Comparison of ENCODE assay signal across 8 mouse cellular contexts in genomic region chr2:57122986-57123980, GRCm38 (mm10). TPM values are rescaled to one million over a fixed set of nuclear protein-coding genes. Genes with fewer than 3 reads are reported as not detected.
DNase-seq lines count a peak whose midpoint lies in the region; ATAC-seq and TF ChIP-seq lines count a peak whose summit lies in the region.

No protein-coding gene starts in this region.

- peak overlapping the region; percentile 93 for H3K27ac ChIP-seq in heart, embryonic 15.5 days
- no peak overlapping the region for H3K27ac ChIP-seq in macrophage

- peak; percentile 60; the same call in 1 of the 2 replicates for ATAC-seq in erythroblast, adult 5-6 weeks (replicated peaks; ENCODE audit: low FRiP score, poor library complexity, severe bottlenecking)
- peak; percentile 83 for ATAC-seq in heart, embryonic 15.5 days (replicated peaks; ENCODE audit: insufficient number of reproducible peaks, insufficient read depth, low FRiP score, low read depth)

- H3K9me3 ChIP-seq in E14TG2a.4 (ENCODE audit: low read length): no peaks in the 10 kb centered on the region
- no peaks in the 10 kb centered on the region for H3K9me3 ChIP-seq in heart, embryonic 15.5 days (replicated peaks)

- H3K36me3 ChIP-seq in E14TG2a.4 (ENCODE audit: insufficient read depth, low read length) (no peaks in the 10 kb centered on the region; the same call in 1 of the 2 replicates), macrophage (ENCODE audit: inconsistent target) (no peaks in the 10 kb centered on the region)
- H3K36me3 ChIP-seq in heart, embryonic 15.5 days: no peaks in the 10 kb centered on the region

- H3K4me2 ChIP-seq in heart, embryonic 15.5 days: peak overlapping the region; percentile 77

- H3K4me3 ChIP-seq in E14TG2a.4 (replicated peaks; ENCODE audit: low read length) (peak overlapping the region; percentile 93), macrophage (ENCODE audit: inconsistent target) (peak overlapping the region; percentile 51)
- peak overlapping the region; percentile 94 for H3K4me3 ChIP-seq in heart, embryonic 15.5 days

- DNase-seq in adrenal gland, postnatal 25 days: peak; percentile 59
- peak; percentile 69 for DNase-seq in kidney, postnatal 10 days
- DNase-seq in spleen, postnatal 10 days (ENCODE audit: low spot score in 2 of 2): peak; percentile 56 to 60
- DNase-seq in frontal cortex, postnatal 10 days (ENCODE audit: low spot score in 2 of 2): no peak

- TF ChIP-seq CTCF in E14TG2a.4 (conservative IDR thresholded peaks at IDR 0.05; ENCODE audit: low read length): no peak

- peaks cover 37% of the 10 kb centered on the region for H3K27me3 ChIP-seq in E14TG2a.4 (ENCODE audit: insufficient read depth, low read length)
- H3K27me3 ChIP-seq in heart, embryonic 15.5 days: no peaks in the 10 kb centered on the region

- H3K9ac ChIP-seq in heart, embryonic 15.5 days: peak overlapping the region; percentile 96

- H3K4me1 ChIP-seq in E14TG2a.4 (replicated peaks; ENCODE audit: low read depth, low read length): peaks cover 13% of the 10 kb centered on the region
- H3K4me1 ChIP-seq in heart, embryonic 15.5 days (replicated peaks): peaks cover 10% of the 10 kb centered on the region; the same call in 1 of the 2 replicates

- peaks cover 9% of the 10 kb centered on the region; the same call in 1 of the 2 replicates for H3K79me2 ChIP-seq in macrophage (ENCODE audit: inconsistent target)

- WGBS in heart, embryonic 15.5 days: under 1% methylated on average over 63 of the region's 67 CpGs
- under 1% methylated on average over 57 of the region's 67 CpGs for WGBS in macrophage (ENCODE audit: missing documents)

RNA-seq across cellular contexts. Expression of gene Nr4a2, which starts 0.5 kb away (rescaled TPM):
- 6.8 and 9.9 TPM in 2 replicates for total RNA-seq in adrenal gland, postnatal 25 days (2021)
- total RNA-seq in erythroblast, adult 5-6 weeks (2015; ENCODE audit: low replicate concordance): 1.7 and 2.5 TPM in 2 replicates
- 0.70 and 1.1 TPM in 2 replicates for total RNA-seq in erythroblast, adult 5-6 weeks (2017; ENCODE audit: low replicate concordance)
- polyA plus RNA-seq in heart, embryonic 15.5 days (2015; fragmentation: Nextera tagmentation; extraction: Ambion mirVana): 2.1 and 3.1 TPM in 2 replicates
- total RNA-seq in macrophage (2018; cell fraction: chromatin; rRNA removed): 10 to 100 TPM in 3 of 26 experiments, 1 to 10 TPM in 20, under 1 TPM in 2, not detected in 1; 0.59 to 29.7 (median 2.7) TPM
- 1 to 10 TPM in 25 of 26 experiments, under 1 TPM in 1; 0.65 to 6.3 (median 1.8) TPM for total RNA-seq in macrophage (2018; cell fraction: cytosol; rRNA removed)
- 10 to 100 TPM in 3 of 26 experiments, 1 to 10 TPM in 21, under 1 TPM in 2; 0.51 to 16.7 (median 2.6) TPM for total RNA-seq in macrophage (2018; cell fraction: nucleus; rRNA removed)
- 0.45 to 1.7 TPM (median 1.7 TPM) in 3 replicates for polyA plus RNA-seq in macrophage (2018)

Comparison
In these comparisons a context has a peak if more than half of its experiments do, and no peak if none do; other contexts are left out.
1. DNase-seq: peak in adrenal gland, postnatal 25 days (single experiment), kidney, postnatal 10 days (single experiment) and spleen, postnatal 10 days (2 of 2); none in frontal cortex, postnatal 10 days (0 of 2).
2. Peak in every context shown above with its lines, with median percentiles within 50 percentile points of each other: H3K4me3 ChIP-seq.